Mouse (Mus musculus): Measurements from ENCODE around the gene Clec18a. TPM values are rescaled to one million over a fixed set of nuclear protein-coding genes. Genes with fewer than 3 reads are reported as not detected.
"Not testable (repeated sequence)": the region's sequence is repeated elsewhere in the genome, so short reads cannot be mapped to it uniquely, and the experiment has no call there.

Gene Clec18a
- polyA plus RNA-seq, 1 experiment: 0.88 TPM

- Histone ChIP-seq H3K27ac (ENCODE audit: insufficient read depth, low read depth, low read length) (no peak overlapping the region), H3K4me1 (ENCODE audit: control insufficient read depth, insufficient read depth, low read length) (peaks cover 3% of the 10 kb centered on the region; the same call in 1 of the 2 replicates), H3K36me3 (ENCODE audit: control insufficient read depth, insufficient read depth, low read length) (no peaks in the 10 kb centered on the region), H3K27me3 (replicated peaks; ENCODE audit: control insufficient read depth, insufficient read depth, low read length) (no peaks in the 10 kb centered on the region), H3K4me3 (ENCODE audit: insufficient read depth, low read depth, low read length) (no peak overlapping the region)
- WGBS: 1% methylated on average over 2 of the region's 2 CpGs
- TF ChIP-seq POLR2A (IDR thresholded peaks at IDR 0.05; ENCODE audit: low read depth, low read length) (no peak), CTCF (conservative IDR thresholded peaks at IDR 0.05; ENCODE audit: insufficient read depth, insufficient read length, low read depth, low read length) (peak; percentile 90)
- peak; percentile 70 for DNase-seq
Measured at GRCm38 (mm10) chr8:111090126-111090525, 2.1 kb downstream of the Clec18a start.

- H3K4me1 ChIP-seq (ENCODE audit: control insufficient read depth, insufficient read depth, low read length); H3K36me3 ChIP-seq (ENCODE audit: control insufficient read depth, insufficient read depth, low read length); DNase-seq; H3K4me3 ChIP-seq (ENCODE audit: insufficient read depth, low read depth, low read length); H3K27me3 ChIP-seq (replicated peaks; ENCODE audit: control insufficient read depth, insufficient read depth, low read length); H3K27ac ChIP-seq (ENCODE audit: insufficient read depth, low read depth, low read length): not testable (repeated sequence)
- 90% methylated on average over 5 of the region's 5 CpGs for WGBS
Measured at GRCm38 (mm10) chr8:111083936-111084335, 8.3 kb downstream of the Clec18a start.

GRCm38 (mm10) chr8:111081580-111082258 lies 10.5 kb downstream of the Clec18a start:
- TF ChIP-seq POLR2A (IDR thresholded peaks at IDR 0.05; ENCODE audit: low read depth, low read length) (no peak), CTCF (conservative IDR thresholded peaks at IDR 0.05; ENCODE audit: insufficient read depth, insufficient read length, low read depth, low read length) (no peak)
- H3K4me3 ChIP-seq (ENCODE audit: insufficient read depth, low read depth, low read length): no peak overlapping the region
- H3K27ac ChIP-seq (ENCODE audit: insufficient read depth, low read depth, low read length): no peak overlapping the region
- H3K36me3 ChIP-seq (ENCODE audit: control insufficient read depth, insufficient read depth, low read length): no peaks in the 10 kb centered on the region
- no peak for DNase-seq
- H3K27me3 ChIP-seq (replicated peaks; ENCODE audit: control insufficient read depth, insufficient read depth, low read length): no peaks in the 10 kb centered on the region
- H3K4me1 ChIP-seq (ENCODE audit: control insufficient read depth, insufficient read depth, low read length): peaks cover 9% of the 10 kb centered on the region; the same call in 1 of the 2 replicates
- WGBS: 38% methylated on average over 12 of the region's 12 CpGs

- no peak overlapping the region; the same call in 1 of the 2 replicates for H3K27ac ChIP-seq (ENCODE audit: insufficient read depth, low read depth, low read length)
- H3K4me1 ChIP-seq (ENCODE audit: control insufficient read depth, insufficient read depth, low read length): peaks cover 9% of the 10 kb centered on the region; the same call in 1 of the 2 replicates
- WGBS: 13% methylated on average over 6 of the region's 6 CpGs
- H3K27me3 ChIP-seq (replicated peaks; ENCODE audit: control insufficient read depth, insufficient read depth, low read length): no peaks in the 10 kb centered on the region
- no peak overlapping the region for H3K4me3 ChIP-seq (ENCODE audit: insufficient read depth, low read depth, low read length)
- TF ChIP-seq POLR2A (IDR thresholded peaks at IDR 0.05; ENCODE audit: low read depth, low read length) (no peak), CTCF (conservative IDR thresholded peaks at IDR 0.05; ENCODE audit: insufficient read depth, insufficient read length, low read depth, low read length) (peak; percentile 71)
- H3K36me3 ChIP-seq (ENCODE audit: control insufficient read depth, insufficient read depth, low read length): no peaks in the 10 kb centered on the region
- peak; percentile 67 for DNase-seq
Measured at GRCm38 (mm10) chr8:111079861-111080271, 12.4 kb downstream of the Clec18a start.

- Histone ChIP-seq H3K4me3 (ENCODE audit: insufficient read depth, low read depth, low read length) (no peak overlapping the region), H3K27me3 (replicated peaks; ENCODE audit: control insufficient read depth, insufficient read depth, low read length) (no peaks in the 10 kb centered on the region), H3K27ac (ENCODE audit: insufficient read depth, low read depth, low read length) (no peak overlapping the region; the same call in 1 of the 2 replicates), H3K36me3 (ENCODE audit: control insufficient read depth, insufficient read depth, low read length) (no peaks in the 10 kb centered on the region), H3K4me1 (ENCODE audit: control insufficient read depth, insufficient read depth, low read length) (peaks cover 9% of the 10 kb centered on the region; the same call in 1 of the 2 replicates)
- TF ChIP-seq POLR2A (IDR thresholded peaks at IDR 0.05; ENCODE audit: low read depth, low read length): no peak
- no peak for TF ChIP-seq CTCF (conservative IDR thresholded peaks at IDR 0.05; ENCODE audit: insufficient read depth, insufficient read length, low read depth, low read length)
- peak; percentile 76 for DNase-seq
- WGBS: 18% methylated on average over 5 of the region's 5 CpGs
Measured at GRCm38 (mm10) chr8:111079461-111079860, 12.8 kb downstream of the Clec18a start.

- no peak for TF ChIP-seq POLR2A (IDR thresholded peaks at IDR 0.05; ENCODE audit: low read depth, low read length)
- no peak for TF ChIP-seq CTCF (conservative IDR thresholded peaks at IDR 0.05; ENCODE audit: insufficient read depth, insufficient read length, low read depth, low read length)
- no peak for DNase-seq
- Histone ChIP-seq H3K4me1 (ENCODE audit: control insufficient read depth, insufficient read depth, low read length) (peaks cover 9% of the 10 kb centered on the region; the same call in 1 of the 2 replicates), H3K27ac (ENCODE audit: insufficient read depth, low read depth, low read length) (no peak overlapping the region), H3K36me3 (ENCODE audit: control insufficient read depth, insufficient read depth, low read length) (no peaks in the 10 kb centered on the region), H3K4me3 (ENCODE audit: insufficient read depth, low read depth, low read length) (no peak overlapping the region), H3K27me3 (replicated peaks; ENCODE audit: control insufficient read depth, insufficient read depth, low read length) (no peaks in the 10 kb centered on the region)
- WGBS: 92% methylated on average over 3 of the region's 3 CpGs
Measured at GRCm38 (mm10) chr8:111075926-111076325, 16.3 kb downstream of the Clec18a start.

GRCm38 (mm10) chr8:111068660-111069059 lies 23.6 kb downstream of the Clec18a start:
- H3K4me3 ChIP-seq (ENCODE audit: insufficient read depth, low read depth, low read length); H3K27me3 ChIP-seq (replicated peaks; ENCODE audit: control insufficient read depth, insufficient read depth, low read length); DNase-seq; H3K27ac ChIP-seq (ENCODE audit: insufficient read depth, low read depth, low read length); H3K36me3 ChIP-seq (ENCODE audit: control insufficient read depth, insufficient read depth, low read length); H3K4me1 ChIP-seq (ENCODE audit: control insufficient read depth, insufficient read depth, low read length): not testable (repeated sequence)
- WGBS: 93% methylated on average over 9 of the region's 9 CpGs
